ENCODE assay signal across 11 mouse cellular contexts in genomic region chr2:19145412-19145811, GRCm38 (mm10). TPM values are rescaled to one million over a fixed set of nuclear protein-coding genes. Genes with fewer than 3 reads are reported as not detected.
A peak's percentile ranks its signal among the peaks of the same experiment; 100 is the strongest.
DNase-seq lines count a peak whose midpoint lies in the region; ATAC-seq and TF ChIP-seq lines count a peak whose summit lies in the region.
"Had no signal": no experiment of that assay in that cellular context is flagged by ENCODE, and none has a peak within 500 bp of the region (broad histone marks: within the 10 kb centered on the region; RNA-seq: fewer than 3 reads in every experiment).

No protein-coding gene starts in this region.

- no peak for TF ChIP-seq POLR2A in thymus, adult 2 months (IDR thresholded peaks at IDR 0.05; ENCODE audit: control insufficient read depth, extremely low read depth, insufficient read depth, low read length, poor library complexity)

- H3K4me3 ChIP-seq in thymus, adult 2 months (ENCODE audit: control insufficient read depth, insufficient read depth, low read length) = no peak overlapping the region
- H3K4me3 ChIP-seq: limb, embryonic 15.5 days; lung, embryonic 15.5 days had no signal

- TF ChIP-seq CTCF in thymus, adult 2 months (IDR thresholded peaks at IDR 0.05; ENCODE audit: borderline replicate concordance, control insufficient read depth, extremely low read depth, insufficient read depth, low read length, poor library complexity) = no peak

- peaks cover 11% of the 10 kb centered on the region for H3K4me1 ChIP-seq in thymus, adult 2 months (replicated peaks; ENCODE audit: control insufficient read depth, insufficient read depth, low read length)
- H3K4me1 ChIP-seq: limb, embryonic 15.5 days had no signal

- peak; percentile 12 to 46 for DNase-seq in adrenal gland, adult (ENCODE audit: inconsistent age in 2 of 2, low spot score in 1 of 2)
- DNase-seq in adrenal gland, postnatal 14 days = no peak
- DNase-seq in kidney, adult 9 months = peak; percentile 11
- no peak for DNase-seq in kidney, postnatal 4 days
- peak; percentile 6 for DNase-seq in thymus, adult 2 months
- DNase-seq in cerebellum, adult 11-12 months = no peak
- DNase-seq in right cerebral cortex, postnatal 14 days = no peak

- ATAC-seq in common myeloid progenitor, adult 5-6 weeks (replicated peaks; ENCODE audit: low read depth, poor library complexity, severe bottlenecking) = peak; percentile 97
- ATAC-seq: inflammation-experienced regulatory T-cells, adult 6 months had no signal

- H3K27ac ChIP-seq in thymus, adult 2 months (ENCODE audit: control insufficient read depth, insufficient read depth, low read length) = no peak overlapping the region
- H3K27ac ChIP-seq: limb, embryonic 15.5 days; lung, embryonic 15.5 days had no signal

- no peaks in the 10 kb centered on the region for H3K36me3 ChIP-seq in thymus, adult 2 months (ENCODE audit: control insufficient read depth, insufficient read depth, low read length)
- H3K36me3 ChIP-seq: limb, embryonic 15.5 days; lung, embryonic 15.5 days had no signal

- H3K27me3 ChIP-seq in thymus, adult 2 months (ENCODE audit: control insufficient read depth, insufficient read depth, low read length) = no peaks in the 10 kb centered on the region
- H3K27me3 ChIP-seq: limb, embryonic 15.5 days; lung, embryonic 15.5 days had no signal

- WGBS in thymus, adult 2 months = 19% methylated on average over 3 of the region's 3 CpGs

RNA-seq across cellular contexts. Expression of gene Armc3, which starts 53.7 kb away (rescaled TPM):
- not detected in 2 replicates for total RNA-seq in adrenal gland, postnatal 14 days (2021)
- total RNA-seq in common myeloid progenitor, adult 5-6 weeks (2017) = 0.37 and 2.1 TPM in 2 replicates
- polyA plus RNA-seq in thymus, adult 2 months (2012; rRNA removed) = 0.05 and 0.11 TPM in 2 replicates

Comparison
In these comparisons a context has a peak if more than half of its experiments do, and no peak if none do; other contexts are left out.
1. DNase-seq: peak in adrenal gland, adult (2 of 2), kidney, adult 9 months (single experiment) and thymus, adult 2 months (single experiment); none in adrenal gland, postnatal 14 days (single experiment), kidney, postnatal 4 days (0 of 2), cerebellum, adult 11-12 months (single experiment) and right cerebral cortex, postnatal 14 days (single experiment).